Mouse (Mus musculus): ENCODE measurements around the gene Tcf7l2.

Gene Tcf7l2

DNA sequence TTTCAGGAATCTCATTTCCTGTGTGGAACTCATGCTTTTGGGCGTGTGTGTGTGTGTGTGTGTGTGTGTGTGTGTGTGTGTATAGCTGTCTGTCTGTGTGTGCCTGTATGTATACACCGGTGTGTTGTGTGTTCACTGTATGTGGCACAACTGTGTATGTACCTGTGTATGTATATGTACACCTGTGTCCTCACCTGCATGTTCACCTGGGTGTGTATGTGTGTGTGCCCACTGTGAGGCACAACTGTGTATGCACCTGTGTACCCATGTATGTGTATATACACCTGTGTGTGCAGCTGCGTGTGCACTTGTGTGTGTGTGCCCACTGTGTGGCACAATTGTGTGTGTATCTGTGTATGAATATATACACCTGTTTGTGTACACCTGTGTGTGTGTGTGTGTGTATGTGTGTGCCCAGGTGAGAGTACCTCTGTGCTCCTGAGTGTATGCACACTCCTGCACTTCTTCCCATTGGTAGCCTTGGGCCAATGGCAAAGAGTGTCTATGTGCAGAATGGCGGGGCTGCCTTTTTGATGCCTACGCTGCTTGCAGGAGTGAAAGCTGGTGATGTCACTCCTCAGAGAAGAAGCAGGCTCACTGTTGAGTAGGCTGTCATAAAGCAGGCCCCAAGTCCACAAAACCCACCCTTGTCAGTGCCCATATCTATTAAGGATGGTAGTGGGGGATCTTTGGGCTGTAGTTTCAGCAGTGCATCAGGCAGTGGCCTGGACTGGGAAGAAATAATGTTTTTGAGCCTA, 95.5 kb downstream of the Tcf7l2 start:
- DNase-seq: no peak

DNA sequence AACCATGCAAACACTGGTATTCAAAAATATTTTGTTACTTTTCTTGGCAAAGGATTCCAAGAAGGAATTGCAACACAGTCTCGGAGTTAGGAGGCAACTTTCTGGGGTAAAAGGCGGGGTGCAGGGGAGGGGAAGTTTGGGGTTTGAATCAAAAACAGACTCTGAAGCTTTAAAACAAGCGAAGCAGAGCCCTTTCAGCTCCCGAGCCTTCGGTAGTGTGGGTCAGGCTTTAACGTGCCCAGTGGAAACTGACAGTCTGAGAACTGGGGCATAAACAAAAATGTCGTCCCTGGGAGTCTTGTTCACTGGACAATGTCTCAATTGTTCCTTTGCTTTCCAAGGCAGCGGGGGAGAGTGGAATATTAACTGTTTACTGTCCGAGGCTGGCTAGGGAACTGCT, 96.3 kb downstream of the Tcf7l2 start:
- peak in 1 of 2 experiments; percentile 9 for DNase-seq

DNA sequence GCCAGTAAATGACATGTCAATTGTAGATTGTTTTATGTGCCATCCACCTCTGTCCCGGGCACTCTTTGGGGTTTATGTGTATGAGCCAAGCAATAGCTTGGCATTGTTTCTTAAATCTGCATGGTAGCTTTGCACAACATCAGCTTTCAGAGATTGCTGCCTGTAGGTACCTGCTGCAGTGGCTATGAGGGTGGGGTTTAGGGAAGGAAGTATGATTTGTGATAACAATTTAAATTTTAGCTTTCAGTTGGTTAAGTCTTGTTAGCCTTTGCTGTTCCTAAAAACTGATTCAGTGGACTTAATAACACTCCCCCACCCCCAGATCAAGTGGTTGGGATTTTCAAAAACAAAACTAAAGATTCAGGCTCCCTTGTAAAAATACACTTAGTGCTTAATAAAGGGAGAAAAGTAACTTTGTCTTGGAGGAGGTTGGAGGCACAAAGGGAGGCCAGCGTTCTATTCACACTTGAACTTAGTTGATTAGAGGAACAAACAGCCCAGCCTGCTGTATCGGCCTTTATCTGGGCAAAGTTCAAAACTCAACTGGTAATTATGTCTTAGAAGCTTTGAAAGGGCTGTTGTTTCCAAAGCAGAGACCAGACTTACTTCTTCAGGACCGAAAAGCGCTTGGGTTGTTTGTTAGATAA, 96.9 kb downstream of the Tcf7l2 start:
- no peak for DNase-seq

DNA sequence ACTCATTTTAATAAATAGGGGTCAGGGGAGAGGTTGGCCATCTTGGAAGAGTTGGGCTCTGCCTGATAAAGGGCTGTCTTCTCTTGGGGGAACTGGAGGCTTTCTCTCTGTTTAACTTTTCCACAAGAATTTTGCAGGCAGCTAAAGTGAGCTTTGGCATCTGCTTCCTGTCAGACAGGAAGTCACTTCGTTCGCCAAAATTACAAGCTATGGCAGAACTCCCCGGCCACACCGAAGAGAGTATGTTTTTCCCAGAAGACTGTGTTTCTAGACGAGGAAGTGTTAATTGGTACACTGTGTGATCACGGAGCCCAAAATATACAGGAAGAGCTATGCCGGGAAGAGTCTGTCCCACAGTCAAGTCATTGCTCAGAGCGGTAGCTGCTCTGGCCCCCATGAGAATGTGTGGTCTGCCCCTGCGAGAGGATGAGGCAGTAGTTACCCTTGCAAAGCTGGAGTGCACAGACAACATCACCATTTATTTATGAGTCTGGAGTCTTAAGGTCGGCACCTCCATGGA, 97.5 kb downstream of the Tcf7l2 start:
- no peak for DNase-seq

DNA sequence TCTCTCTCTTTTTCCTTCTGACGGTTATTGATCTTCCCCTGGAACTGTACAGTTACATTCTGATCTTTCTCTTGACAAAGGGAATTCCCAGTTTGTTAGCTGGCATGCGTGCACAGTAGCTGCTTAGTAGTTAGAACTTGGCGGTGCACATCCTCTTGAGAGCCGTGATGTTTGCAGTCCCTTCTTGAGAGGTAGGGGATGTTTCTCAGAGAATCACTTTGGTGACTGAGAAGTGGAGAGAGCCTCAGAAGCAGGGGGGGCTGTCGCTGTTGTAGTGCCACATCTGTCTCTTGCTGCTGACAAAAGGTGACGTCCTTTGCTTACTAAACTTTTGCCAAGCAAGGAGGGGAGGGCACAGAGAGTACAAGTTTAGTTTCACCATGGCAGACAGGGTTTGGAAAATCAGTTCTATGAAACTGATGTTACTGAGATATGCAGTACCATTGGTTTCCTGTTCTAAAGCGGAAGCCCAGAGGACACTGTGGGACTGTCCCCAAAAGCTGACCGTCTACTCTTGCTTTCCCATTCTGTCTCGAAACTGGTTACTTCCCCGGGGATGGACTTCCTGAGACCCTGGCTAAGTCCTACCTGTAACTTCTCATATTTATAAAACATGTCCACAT, 99.0 kb downstream of the Tcf7l2 start:
- no peak for DNase-seq

DNA sequence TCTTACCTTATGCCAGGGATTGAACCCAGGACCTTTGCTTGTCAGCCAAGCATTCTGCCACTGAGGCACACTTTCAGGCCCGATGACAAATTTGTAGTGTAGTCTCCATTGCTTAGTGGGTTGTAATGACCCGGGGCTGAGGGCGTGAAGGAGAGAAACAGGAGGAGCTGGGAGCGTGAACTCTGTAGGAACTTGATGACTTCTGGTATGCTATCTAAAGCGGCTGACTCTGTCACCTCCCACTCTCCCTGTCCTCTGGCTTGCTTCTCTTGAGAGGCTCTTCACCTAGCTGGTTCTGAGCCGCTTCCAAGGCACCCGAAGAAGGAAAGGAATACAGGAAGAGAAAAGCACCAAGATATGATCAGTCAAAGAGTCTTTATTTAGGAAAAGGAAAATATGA, 100.4 kb downstream of the Tcf7l2 start:
- no peak for DNase-seq

DNA sequence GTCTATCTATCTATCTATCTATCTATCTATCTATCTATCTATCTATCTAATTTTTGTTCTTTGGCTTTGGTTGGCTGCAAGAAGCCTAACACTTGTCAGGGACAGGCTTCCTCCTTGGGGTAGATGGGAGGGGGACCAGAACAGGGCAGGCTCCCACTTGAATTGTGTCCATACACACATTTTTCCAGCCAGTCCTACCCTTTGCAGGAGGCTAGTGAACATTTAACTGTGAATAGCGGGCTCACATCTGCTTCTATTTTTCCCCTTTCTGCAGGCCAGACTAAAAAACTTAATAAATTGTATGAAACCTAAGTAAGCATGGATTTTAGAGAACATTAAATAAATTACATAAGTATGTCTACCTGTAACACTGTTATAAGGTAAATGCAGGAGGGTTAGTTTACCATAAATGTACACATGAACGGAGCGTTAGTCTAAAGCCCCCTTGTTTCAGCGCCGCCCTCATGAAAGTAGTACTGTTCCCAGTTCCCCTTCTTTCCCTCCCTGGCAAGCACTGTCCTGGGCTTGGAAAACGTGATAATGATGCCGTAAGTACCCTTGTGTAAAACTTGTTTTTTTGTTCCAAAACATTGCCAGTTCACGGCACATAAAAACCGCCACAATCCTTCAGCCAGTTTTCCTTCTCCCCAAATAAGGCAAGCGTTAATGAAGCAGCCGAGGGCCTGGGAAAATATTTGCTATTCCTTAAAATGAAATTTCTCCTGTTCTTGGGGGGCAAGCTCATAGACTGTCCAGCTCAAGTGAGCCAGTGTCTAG, 101.7 kb downstream of the Tcf7l2 start:
- DNase-seq: no peak

DNA sequence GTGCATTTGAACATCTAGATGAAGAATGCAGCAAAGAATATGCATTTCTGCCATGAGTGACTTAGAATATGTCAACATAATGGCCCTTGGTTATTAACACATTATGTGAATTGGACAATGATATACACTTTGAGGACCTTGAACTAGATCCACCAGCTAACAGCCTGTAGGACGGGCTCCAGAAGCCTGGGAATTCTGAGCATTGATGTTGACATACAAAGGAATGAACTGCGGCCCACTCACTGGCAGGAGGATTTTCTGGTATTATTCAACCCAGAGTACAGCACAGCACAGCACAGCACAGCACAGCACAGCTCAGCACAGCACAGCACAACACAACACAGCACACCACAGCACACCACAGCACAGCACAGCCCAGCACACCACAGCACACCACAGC, 104.1 kb downstream of the Tcf7l2 start:
- no peak for DNase-seq

DNA sequence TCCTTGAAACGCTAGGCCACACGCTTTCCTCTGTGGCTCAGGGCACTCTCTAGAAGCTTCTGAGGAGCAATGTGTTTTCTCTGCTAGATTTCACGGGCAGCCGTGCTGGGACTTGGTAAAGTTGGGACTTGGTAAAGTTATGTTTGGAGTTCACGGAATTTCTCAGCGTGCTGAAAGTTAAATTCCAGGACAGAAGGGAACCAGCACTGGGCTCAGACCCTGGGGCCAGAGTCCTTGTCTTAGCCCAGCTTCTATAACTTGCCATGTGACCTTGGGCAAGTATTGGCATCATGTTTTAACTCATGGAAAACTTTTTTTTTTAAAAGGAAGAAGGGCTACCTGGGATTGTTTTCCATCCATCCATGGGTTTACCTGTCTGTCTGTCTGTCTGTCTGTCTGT, 104.6 kb downstream of the Tcf7l2 start:
- no peak for DNase-seq

DNA sequence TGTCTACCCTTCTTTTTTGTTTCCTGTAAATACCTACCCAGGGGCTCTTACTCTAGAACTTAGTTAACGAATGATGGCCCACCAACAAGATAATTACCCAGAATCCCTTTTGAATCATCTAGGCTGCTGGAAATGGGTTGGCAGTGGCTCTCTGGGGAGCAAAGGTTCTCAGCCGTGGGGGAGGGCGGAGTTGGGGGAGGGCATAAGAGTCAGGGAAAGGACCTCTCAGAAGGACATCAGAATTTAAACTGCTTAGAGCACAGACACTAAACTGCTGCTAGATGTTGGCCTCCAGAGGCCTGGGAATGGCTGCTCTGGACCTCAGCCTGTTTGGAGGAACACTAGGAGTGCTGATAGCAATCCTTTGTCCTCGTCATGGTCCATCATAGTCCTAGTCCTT, 105.4 kb downstream of the Tcf7l2 start:
- no peak for DNase-seq

DNA sequence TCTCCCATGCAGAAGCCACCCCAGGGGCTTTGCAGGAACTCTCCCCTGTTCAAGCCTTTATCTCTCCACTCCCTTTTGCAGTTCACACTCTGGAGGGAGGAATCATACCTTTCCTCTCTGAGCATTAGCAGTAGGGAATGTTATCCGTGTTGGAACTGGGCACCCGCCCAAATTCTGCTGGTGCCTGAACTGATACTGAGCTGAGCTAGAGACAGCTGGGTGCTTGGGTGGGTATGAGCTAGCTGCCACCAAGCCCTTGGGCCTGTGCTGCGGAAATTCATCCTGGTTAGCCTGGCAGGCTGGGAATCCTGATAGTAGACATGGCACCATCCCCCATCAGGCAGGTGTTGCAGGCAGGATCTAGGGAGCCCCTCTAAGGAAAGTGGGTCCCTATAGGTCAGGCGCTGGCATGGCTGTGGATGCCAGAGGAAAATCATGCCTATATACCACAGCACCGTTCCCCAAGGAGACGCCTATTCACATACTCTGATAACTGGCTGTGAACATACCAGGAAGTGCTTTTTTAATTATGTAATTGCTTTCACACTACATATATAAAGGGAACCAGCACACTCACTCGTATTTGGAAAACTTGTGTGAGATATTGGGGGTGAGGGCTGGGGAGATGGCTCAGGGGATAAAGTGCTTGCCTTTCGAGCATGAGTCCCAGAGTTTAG, 108.9 kb downstream of the Tcf7l2 start:
- DNase-seq: no peak

DNA sequence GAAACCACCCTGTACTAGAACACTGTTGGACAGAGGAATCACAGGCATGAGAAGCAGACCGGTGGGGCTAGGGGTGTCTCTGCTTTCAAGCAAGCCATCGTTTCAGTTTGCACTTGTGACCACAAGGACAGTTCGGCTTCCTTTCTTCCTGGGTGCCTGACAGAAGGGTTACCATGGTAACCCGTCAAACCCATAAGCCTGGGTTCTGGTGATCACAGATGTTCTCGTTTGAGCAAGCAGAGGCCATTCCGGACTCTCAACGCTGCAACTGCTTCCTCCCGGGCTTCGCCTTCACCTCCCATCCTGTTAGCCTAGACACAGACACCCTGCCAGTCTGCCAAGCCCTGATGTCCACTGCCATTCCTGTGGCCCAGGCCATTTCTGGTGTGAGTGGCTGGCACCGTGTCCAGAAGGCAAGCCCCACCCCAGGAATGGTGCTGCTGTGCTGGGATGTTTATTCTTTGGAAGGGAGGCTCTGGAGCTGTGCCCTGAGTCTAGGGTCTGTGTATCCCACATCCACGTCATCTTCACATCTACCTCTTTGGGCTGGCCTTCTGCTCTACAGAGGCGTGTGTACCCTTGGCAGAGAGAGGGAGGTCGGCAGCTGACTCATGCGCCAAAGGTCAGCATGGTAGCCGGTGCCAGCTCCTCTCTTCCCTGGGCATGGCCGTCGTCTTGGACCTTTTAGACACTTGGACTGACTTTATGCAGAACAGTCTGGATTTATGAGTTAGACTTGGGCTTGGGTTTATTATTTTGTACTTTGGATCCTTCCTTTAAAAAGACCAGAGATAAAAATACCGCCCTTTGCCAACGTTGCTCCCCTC, 110.1 kb downstream of the Tcf7l2 start:
- DNase-seq: no peak

DNA sequence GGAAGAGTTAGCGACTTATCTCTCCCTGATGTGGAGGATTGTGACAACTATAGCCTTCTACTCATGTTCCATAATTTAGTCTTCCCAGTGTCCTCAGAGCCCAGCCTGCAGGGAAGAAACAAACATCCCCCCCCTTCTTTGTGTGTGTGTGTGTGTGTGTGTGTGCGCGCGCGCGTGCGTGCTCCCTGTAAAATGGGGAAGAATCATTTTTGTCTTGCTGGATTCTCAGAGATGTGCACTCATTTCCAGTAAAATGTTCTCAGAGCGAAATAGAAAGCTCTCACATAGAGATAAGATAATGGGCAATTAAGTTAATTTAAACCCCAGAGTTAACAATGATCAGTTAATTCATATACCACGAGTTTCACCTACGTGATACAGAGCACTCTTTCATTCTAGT, 112.8 kb downstream of the Tcf7l2 start:
- DNase-seq: no peak

DNA sequence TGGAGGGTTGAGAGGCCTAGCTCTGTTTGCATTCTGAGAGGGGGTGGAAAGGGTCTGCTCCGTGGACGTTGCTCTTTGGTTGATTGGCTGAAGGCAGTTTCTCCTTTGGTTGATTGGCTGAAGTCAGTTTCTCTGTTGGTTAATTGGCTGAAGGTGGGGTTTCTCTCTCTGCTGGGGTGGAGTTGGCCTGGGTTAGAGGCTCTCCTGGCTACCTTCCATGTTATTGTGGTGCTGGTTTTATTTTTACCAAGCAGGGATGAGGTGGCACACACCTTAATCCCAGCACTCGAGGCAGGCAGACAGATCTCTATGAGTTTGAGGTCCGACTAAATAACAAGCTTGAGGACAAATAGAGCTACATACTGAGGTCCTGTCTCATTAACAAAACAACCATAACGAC, 114.0 kb downstream of the Tcf7l2 start:
- DNase-seq: no peak

DNA sequence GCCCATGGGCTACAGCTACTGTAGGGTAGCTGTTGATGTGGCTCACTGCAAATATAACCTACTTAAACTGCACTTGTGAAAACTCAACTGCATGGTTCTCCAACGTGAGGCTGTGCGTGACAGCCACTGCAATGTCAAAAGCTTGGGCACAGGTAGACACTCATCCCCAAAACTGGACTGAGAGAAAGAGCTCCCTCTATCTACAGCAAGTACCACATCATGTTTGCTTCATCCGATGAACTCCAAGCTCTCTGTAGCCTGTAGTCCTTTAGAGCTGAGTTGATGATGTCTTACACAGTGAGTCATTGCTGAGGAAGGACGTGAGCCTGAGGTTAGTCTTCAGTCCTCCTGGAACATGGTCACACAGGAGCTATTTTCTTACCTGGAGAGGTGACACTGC, 115.7 kb downstream of the Tcf7l2 start:
- DNase-seq: no peak

DNA sequence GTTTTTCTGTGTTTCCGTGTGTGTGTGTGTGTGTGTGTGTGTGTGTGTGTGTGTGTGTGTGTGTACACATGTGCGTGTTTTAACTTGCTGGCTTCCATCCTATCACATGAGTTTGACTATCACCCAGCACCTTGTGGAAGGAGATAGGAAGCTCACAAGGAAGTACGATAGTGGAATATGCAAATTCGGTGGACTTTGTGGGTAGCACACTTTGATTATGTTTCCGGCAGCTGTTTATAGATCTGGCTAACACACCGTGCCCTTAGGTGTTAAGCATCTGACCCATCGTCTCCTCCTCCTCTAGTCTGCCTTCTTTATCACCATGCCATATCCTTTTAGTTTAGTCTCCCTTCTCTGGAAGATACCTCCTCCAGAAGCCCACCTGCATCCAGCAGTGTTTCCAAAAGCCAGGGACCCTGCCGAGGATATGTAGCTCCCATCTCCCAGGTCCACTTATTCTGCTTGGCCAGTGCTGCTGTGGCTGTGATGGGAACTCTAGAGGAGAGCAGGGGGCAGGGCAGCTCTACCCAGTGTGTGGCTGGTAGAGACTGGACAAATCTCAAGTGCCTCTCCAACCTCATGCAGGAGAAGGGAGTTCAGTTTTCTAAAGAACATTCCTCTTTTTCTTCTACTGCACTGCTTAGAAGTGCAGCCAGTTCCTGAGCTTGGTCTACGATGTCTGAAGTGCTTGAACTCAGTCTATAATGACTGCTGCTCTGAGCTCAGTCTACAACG, 118.6 kb downstream of the Tcf7l2 start:
- no peak for DNase-seq

DNA sequence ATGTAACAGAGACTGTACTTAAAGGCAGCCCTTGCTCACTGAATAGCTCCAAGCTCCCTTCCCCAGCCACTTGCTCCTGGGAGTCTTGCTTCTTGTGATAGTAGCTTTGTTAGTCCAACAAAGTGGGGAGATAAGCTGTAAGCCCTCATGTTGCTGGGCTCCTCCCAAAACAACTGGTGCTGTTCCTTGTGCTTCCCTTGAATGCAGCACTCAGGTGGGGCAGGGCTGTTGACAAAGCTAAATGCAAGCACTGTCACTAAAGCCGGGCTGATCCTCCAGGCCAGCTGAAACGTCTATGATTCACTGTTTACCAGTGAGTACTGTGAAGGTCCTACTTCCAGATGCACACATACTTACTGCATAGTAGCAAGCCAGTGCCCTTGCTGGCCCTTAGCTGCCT, 120.1 kb downstream of the Tcf7l2 start:
- DNase-seq: no peak

DNA sequence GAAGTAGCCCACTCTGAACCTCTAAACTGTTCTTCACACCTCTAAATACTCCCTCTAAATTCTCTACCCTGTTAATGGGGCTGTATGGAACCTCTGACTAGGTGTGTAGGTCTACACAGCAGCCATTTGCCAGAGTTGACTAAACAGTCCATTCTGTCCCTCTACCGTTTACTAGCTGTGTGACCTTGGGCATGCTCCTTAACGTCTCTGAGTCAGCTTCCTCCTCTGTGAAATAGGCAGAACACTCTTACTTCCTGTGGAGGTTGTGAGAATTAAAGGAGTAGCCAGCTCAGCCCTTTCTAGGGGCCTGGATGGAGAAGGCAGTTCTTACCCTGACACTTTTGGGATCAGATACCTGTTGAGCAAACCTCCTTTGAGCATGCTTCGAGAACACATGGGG, 120.9 kb downstream of the Tcf7l2 start:
- no peak for DNase-seq

DNA sequence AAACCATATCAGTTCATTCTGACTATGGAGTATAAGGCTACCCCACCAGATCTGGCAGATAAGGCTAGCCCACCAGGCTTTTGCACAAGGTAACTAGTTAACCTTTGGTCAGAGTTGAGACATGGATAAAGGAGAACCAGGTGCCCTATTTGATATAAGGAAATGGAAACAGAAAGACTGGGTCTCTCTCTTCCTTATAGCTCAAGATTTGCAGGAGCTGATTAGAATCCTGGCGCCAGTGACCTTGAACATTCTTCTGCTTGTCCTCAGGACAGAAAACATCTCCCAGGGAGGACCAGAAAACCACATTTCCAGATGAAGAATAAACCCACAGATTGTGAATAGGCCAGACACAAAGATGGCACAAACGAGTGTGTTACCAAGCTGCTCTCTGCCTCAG, 123.4 kb downstream of the Tcf7l2 start:
- no peak for DNase-seq

DNA sequence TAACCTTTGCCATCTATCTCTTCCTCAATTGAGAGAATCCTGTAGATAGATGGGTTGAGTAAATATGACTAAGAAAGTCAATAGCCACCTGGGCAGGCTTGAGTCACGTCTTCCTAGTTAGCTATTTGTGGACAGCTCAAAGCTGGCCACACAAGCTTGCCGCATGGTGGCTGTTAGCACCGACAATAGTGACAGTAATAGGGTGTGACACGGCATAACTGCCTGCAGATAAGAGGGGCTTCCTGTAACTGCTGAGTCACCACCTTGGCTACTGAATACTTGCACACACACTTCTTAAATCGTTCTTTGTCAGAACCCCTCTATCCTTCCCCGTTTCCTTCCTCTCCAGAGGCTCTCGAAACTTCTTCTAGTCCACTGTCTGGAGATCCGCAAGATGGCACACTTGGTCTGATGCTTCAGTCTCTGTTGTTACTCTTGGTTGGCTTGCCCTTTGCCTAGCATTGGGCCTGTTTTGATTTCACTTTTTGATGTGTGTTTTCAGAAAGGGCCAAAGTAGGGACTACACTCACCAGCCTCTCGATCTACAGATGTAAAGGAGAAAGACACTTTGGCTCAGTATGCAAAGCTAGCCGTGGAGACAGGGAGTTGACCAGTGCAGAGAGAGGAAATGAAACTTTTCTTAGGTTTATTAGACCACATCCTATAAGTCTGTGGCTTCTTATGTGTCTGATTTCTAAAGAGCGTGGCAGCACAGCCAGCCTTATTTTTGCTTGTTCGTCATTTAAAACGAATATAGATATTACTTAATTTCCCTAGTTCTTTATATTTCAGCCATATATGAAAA, 124.4 kb downstream of the Tcf7l2 start:
- no peak for DNase-seq
